Mouse (Mus musculus) urinary bladder, postnatal 36 days (tissue): ENCODE data around the gene Hlcs.

Experiments
- DNase-seq, 2 experiments: peaks; one replicate each; pipeline ENCODE4 v3.0.0; 2022; ENCODE audit warnings: low spot score in 2 of 2, mixed read lengths in 1 of 2

The Hlcs gene

GRCm38 (mm10) chr16:94327781-94328711 is 14.7 kb upstream of the Hlcs start, which contains the start of gene Ripply3:
Gene Ripply3, plus strand, starts transcription at chr16:94328420.
- peak; percentile 26 to 42 for DNase-seq

GRCm38 (mm10) chr16:94326008-94326407 is 12.6 kb upstream of the Hlcs start:
- no peak for DNase-seq

GRCm38 (mm10) chr16:94323681-94324080 is 10.3 kb upstream of the Hlcs start:
- no peak for DNase-seq

- DNase-seq: no peak
Observed at GRCm38 (mm10) chr16:94320223-94320622, 6.9 kb upstream of the Hlcs start.

- DNase-seq: peak; percentile 13 to 28
Observed at GRCm38 (mm10) chr16:94317752-94318151, 4.4 kb upstream of the Hlcs start.

- no peak for DNase-seq
Observed at GRCm38 (mm10) chr16:94315215-94315614, 1.8 kb upstream of the Hlcs start.

GRCm38 (mm10) chr16:94314626-94315025 is 1.3 kb upstream of the Hlcs start:
- DNase-seq: no peak

GRCm38 (mm10) chr16:94312663-94313228 is 625 bp downstream of the Hlcs start:
- peak; percentile 62 to 73 for DNase-seq

- DNase-seq: no peak
Observed at GRCm38 (mm10) chr16:94311931-94312330, 1.4 kb downstream of the Hlcs start.

- no peak for DNase-seq
Observed at GRCm38 (mm10) chr16:94311416-94311815, 2.0 kb downstream of the Hlcs start.

- no peak for DNase-seq
Observed at GRCm38 (mm10) chr16:94309025-94309424, 4.3 kb downstream of the Hlcs start.

GRCm38 (mm10) chr16:94307942-94308341 is 5.4 kb downstream of the Hlcs start:
- DNase-seq: no peak

- DNase-seq: no peak
Observed at GRCm38 (mm10) chr16:94307526-94307925, 5.8 kb downstream of the Hlcs start.

GRCm38 (mm10) chr16:94303203-94303535 is 10.2 kb downstream of the Hlcs start:
- DNase-seq: no peak

GRCm38 (mm10) chr16:94302274-94303202 is 10.8 kb downstream of the Hlcs start:
- DNase-seq: peak in 1 of 2 experiments; percentile 21

- DNase-seq: no peak
Observed at GRCm38 (mm10) chr16:94301696-94302095, 11.7 kb downstream of the Hlcs start.

- DNase-seq: no peak
Observed at GRCm38 (mm10) chr16:94301194-94301593, 12.2 kb downstream of the Hlcs start.

- no peak for DNase-seq
Observed at GRCm38 (mm10) chr16:94299210-94299609, 14.2 kb downstream of the Hlcs start.

- DNase-seq: no peak
Observed at GRCm38 (mm10) chr16:94298081-94298480, 15.3 kb downstream of the Hlcs start.

GRCm38 (mm10) chr16:94291141-94291540 is 22.2 kb downstream of the Hlcs start:
- no peak for DNase-seq

GRCm38 (mm10) chr16:94290073-94290999 is 23.0 kb downstream of the Hlcs start:
- DNase-seq: peak; percentile 66 to 76
